Mouse (Mus musculus) ES-Bruce4 (cell line): ENCODE data around the gene Vopp1. TPM values are rescaled to one million over a fixed set of nuclear protein-coding genes. Genes with fewer than 3 reads are reported as not detected.
A peak's percentile ranks its signal among the peaks of the same experiment; 100 is the strongest.

Experiments
- H3K27ac ChIP-seq: 2 replicates; pipeline ENCODE4 v1.5.1; 2012; ENCODE audit warnings: low read length, inconsistent platforms; ENCODE audit not compliant: insufficient read depth
- H3K27me3 ChIP-seq: 2 replicates; pipeline ENCODE4 v1.6.1; 2012; ENCODE audit warnings: mild to moderate bottlenecking, low read length, inconsistent platforms; ENCODE audit not compliant: control insufficient read depth, poor library complexity, insufficient read depth, severe bottlenecking
- H3K36me3 ChIP-seq: 2 replicates; pipeline ENCODE4 v1.6.1; 2012; ENCODE audit warnings: inconsistent platforms, mild to moderate bottlenecking, low read length, moderate library complexity; ENCODE audit not compliant: control insufficient read depth, poor library complexity, insufficient read depth, severe bottlenecking
- H3K4me1 ChIP-seq: one replicate; pipeline ENCODE4 v1.8.1; 2011; ENCODE audit warnings: low read length; ENCODE audit not compliant: control insufficient read depth, insufficient read depth
- H3K4me3 ChIP-seq: 2 replicates; pipeline ENCODE4 v1.5.1; 2011; ENCODE audit warnings: low read depth, mild to moderate bottlenecking, low read length
- H3K9ac ChIP-seq: 2 replicates; pipeline ENCODE4 v1.6.1; 2012; ENCODE audit warnings: low read depth, mild to moderate bottlenecking, inconsistent platforms; ENCODE audit not compliant: poor library complexity, severe bottlenecking
- H3K9me3 ChIP-seq: replicated peaks from 2 replicates; pipeline ENCODE4 v1.6.1; 2012; ENCODE audit warnings: mild to moderate bottlenecking, low read length, inconsistent platforms; ENCODE audit not compliant: control insufficient read depth, poor library complexity, insufficient read depth, severe bottlenecking
- CTCF ChIP-seq: IDR thresholded peaks from one replicate; pipeline ENCODE4 v1.8.1; 2011; ENCODE audit warnings: low read depth, low read length
- EP300 ChIP-seq: IDR thresholded peaks from 2 replicates; pipeline ENCODE4 v1.6.1; 2011; ENCODE audit warnings: low read depth, low read length; ENCODE audit not compliant: insufficient read depth
- POLR2A ChIP-seq: IDR thresholded peaks from one replicate; pipeline ENCODE4 v1.8.1; 2011; ENCODE audit warnings: low read length; ENCODE audit not compliant: insufficient read depth
- polyA plus RNA-seq: library from polyadenylated mRNA; stranded (reverse); fragments of >200 nt; gene quantifications from 2 replicates; pipeline ENCODE4 v1.2.4, GENCODE M21; 2011; ENCODE audit warnings: low read depth; ENCODE audit not compliant: missing spikeins, insufficient read depth, insufficient read length

Gene Vopp1
- polyA plus RNA-seq, 1 experiment = 17.6 TPM

DNA sequence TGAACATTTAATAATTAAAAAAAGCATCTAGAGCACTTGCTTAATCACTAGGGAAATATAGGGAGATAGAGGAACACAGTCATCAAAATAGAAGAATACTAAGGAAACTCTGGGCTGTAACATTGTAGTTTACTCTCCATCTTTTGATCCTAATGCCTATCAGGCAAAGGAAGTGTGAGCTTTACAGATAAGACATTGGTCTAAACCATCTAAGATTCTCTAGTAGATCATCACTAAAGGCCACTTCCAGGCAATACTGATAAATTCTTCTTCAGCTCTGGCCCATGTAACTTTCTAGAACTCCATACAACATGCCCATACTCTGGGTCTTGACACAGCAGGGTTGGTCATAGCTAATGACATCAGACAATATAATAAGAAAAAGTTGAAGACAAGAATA is 61.9 kb downstream of the Vopp1 start:
- Histone ChIP-seq H3K27me3 (no peaks in the 10 kb centered on the region), H3K4me3 (no peak overlapping the region), H3K9ac (no peak overlapping the region), H3K4me1 (no peaks in the 10 kb centered on the region), H3K36me3 (no peaks in the 10 kb centered on the region), H3K27ac (no peak overlapping the region), H3K9me3 (no peaks in the 10 kb centered on the region)
- TF ChIP-seq POLR2A = no peak
- TF ChIP-seq CTCF = no peak
- no peak for TF ChIP-seq EP300

DNA sequence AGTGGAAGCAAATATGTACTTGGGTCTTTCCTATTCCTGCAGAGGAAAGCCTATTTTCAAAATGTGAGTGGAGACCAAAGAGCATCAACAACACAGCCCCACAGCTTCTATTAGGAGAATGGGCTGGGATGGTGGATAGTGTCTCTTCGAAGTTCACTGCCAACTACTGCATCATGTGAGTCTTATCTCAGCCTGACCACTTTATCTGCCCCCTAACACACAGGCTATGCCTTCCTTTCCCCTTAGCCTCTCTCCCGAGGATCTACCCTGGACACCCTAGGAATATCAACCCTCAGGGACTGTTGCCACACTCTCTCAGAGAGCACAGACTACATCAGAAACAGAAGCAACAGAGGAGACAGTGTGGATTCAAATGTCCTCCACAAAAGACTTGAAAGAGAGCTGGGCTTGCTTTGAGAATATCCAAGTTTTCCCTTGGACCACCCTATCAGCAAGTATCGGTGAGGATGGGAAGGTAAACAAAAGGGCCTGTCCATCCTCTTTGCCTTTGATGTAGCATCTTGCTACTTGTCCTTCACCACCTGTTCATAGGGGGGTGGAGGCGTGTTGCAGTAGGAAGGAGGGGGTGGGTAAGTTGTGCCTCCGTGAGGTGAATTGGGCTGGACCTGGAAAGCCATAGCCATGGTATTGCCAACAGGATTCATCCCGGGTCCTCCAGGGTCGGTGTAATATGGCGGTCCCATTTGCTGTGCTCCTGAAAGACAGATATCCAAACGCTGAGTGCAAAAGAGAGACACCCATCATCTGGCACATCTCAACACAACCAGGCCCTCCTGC is 70.8 kb downstream of the Vopp1 start:
- no peak overlapping the region for H3K27ac ChIP-seq
- H3K9me3 ChIP-seq = no peaks in the 10 kb centered on the region
- no peak overlapping the region for H3K9ac ChIP-seq
- H3K4me3 ChIP-seq = no peak overlapping the region
- no peaks in the 10 kb centered on the region for H3K4me1 ChIP-seq
- H3K27me3 ChIP-seq = no peaks in the 10 kb centered on the region
- TF ChIP-seq CTCF (no peak), EP300 (no peak), POLR2A (no peak)
- no peaks in the 10 kb centered on the region for H3K36me3 ChIP-seq

- H3K4me3 ChIP-seq = no peak overlapping the region
- no peak overlapping the region for H3K27ac ChIP-seq
- TF ChIP-seq POLR2A (no peak), EP300 (no peak)
- no peaks in the 10 kb centered on the region for H3K36me3 ChIP-seq
- no peaks in the 10 kb centered on the region for H3K4me1 ChIP-seq
- no peak overlapping the region for H3K9ac ChIP-seq
- no peaks in the 10 kb centered on the region for H3K27me3 ChIP-seq
- H3K9me3 ChIP-seq = no peaks in the 10 kb centered on the region
These were observed 79.2 kb downstream of the Vopp1 start for GRCm38 (mm10) chr6:57745748-57746129.

GRCm38 (mm10) chr6:57744974-57745747 is 79.8 kb downstream of the Vopp1 start:
- no peaks in the 10 kb centered on the region for H3K9me3 ChIP-seq
- H3K27me3 ChIP-seq = no peaks in the 10 kb centered on the region
- no peaks in the 10 kb centered on the region for H3K36me3 ChIP-seq
- no peak overlapping the region for H3K9ac ChIP-seq
- H3K4me1 ChIP-seq = no peaks in the 10 kb centered on the region
- no peak overlapping the region for H3K27ac ChIP-seq
- TF ChIP-seq CTCF (no peak), EP300 (no peak), POLR2A (no peak)
- H3K4me3 ChIP-seq = no peak overlapping the region

GRCm38 (mm10) chr6:57744123-57744522 is 80.8 kb downstream of the Vopp1 start:
- no peaks in the 10 kb centered on the region for H3K4me1 ChIP-seq
- no peaks in the 10 kb centered on the region for H3K9me3 ChIP-seq
- TF ChIP-seq POLR2A (no peak), EP300 (no peak), CTCF (no peak)
- no peak overlapping the region for H3K27ac ChIP-seq
- H3K27me3 ChIP-seq = no peaks in the 10 kb centered on the region
- no peak overlapping the region for H3K9ac ChIP-seq
- no peaks in the 10 kb centered on the region for H3K36me3 ChIP-seq
- no peak overlapping the region for H3K4me3 ChIP-seq

- TF ChIP-seq CTCF (peak; percentile 19), EP300 (no peak)
These were observed 81.6 kb downstream of the Vopp1 start for GRCm38 (mm10) chr6:57743333-57743732.

More at GRCm38 (mm10) chr6:57743333-57743732, 81.6 kb downstream of the Vopp1 start:
- H3K36me3 ChIP-seq = no peaks in the 10 kb centered on the region
- H3K4me3 ChIP-seq = no peak overlapping the region
- no peaks in the 10 kb centered on the region for H3K27me3 ChIP-seq
- H3K9ac ChIP-seq = no peak overlapping the region
- H3K27ac ChIP-seq = no peak overlapping the region
- no peaks in the 10 kb centered on the region for H3K4me1 ChIP-seq
- H3K9me3 ChIP-seq = no peaks in the 10 kb centered on the region
